Mouse (Mus musculus) kidney, postnatal 10 days (tissue): ENCODE results near the gene Fam189a2.

Experiments used
- DNase-seq: peaks from one replicate; pipeline ENCODE4 v3.0.0; 2021; ENCODE audit warnings: mixed read lengths

The Fam189a2 gene

GRCm38 (mm10) chr19:24030871-24031556 is at the start of gene Fam189a2:
Gene Fam189a2, minus strand, starts transcription at chr19:24031019.
- peak; percentile 71 for DNase-seq

- no peak for DNase-seq
These were observed 46.8 kb upstream of the Fam189a2 start for GRCm38 (mm10) chr19:24077658-24078057.

DNA sequence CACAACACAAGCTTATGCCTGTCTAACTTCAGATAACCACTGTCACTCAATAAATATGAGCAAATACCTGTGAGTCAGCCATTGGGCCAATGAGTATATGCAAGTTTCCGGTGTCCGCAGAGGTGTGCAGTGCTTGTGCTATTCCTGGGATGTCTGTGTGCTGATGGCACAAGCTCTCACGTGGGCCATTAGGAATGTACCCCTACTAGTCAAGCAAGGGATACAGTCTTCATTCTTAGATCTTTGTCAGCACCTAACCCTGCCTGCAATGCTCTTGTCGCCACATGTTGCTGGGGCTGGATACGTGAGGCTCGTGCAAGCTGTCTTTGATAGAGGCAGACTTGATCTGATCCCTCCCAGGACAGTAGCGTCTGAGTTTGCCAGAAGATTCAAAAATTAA is 45.7 kb upstream of the Fam189a2 start:
- DNase-seq: no peak

GRCm38 (mm10) chr19:24075927-24076326 is 45.1 kb upstream of the Fam189a2 start:
- DNase-seq: no peak

- no peak for DNase-seq
These were observed 42.3 kb upstream of the Fam189a2 start for GRCm38 (mm10) chr19:24073155-24073554.

- no peak for DNase-seq
These were observed 33.6 kb upstream of the Fam189a2 start for GRCm38 (mm10) chr19:24064348-24064895.

- DNase-seq: no peak
These were observed 32.8 kb upstream of the Fam189a2 start for GRCm38 (mm10) chr19:24063585-24063984.

- DNase-seq: no peak
These were observed 28.0 kb upstream of the Fam189a2 start for GRCm38 (mm10) chr19:24058851-24059250.

DNA sequence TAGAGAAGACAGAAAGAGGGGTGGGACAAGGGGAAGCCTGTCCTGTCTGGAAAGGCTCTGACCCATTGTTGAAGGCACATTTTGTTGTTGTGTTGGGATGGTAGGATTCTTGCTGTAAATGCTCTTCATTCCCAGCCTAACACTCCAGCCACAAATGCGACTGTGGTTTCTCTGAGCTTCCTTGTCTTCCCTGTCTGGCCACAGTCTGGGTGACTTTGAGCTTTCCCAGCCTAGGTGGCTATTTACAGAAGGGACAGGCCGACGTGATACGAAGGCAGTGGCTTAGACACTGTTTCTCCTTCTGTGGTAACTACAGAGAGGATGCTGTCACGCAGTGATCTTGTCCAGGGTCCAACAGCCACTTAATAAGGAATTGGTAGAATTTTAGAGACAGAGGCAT is 27.2 kb upstream of the Fam189a2 start:
- no peak for DNase-seq

DNA sequence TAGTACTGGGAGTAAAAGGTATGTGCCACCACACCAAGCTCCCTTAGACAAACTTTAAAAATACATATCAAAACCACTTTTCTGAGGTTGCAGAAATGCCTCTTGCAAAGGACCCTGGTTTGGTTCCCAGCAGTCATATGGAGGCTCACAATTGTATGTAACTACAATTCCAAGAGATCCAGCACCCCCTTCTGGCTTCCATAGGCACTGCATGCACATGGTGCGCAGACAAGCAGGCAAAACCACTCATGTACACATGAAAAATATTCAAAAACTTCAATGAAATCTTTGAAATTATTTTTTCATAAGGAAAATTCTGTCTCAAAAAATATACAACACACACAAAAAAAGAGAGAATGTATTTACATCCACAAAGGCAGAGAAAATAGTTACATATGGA is 26.1 kb upstream of the Fam189a2 start:
- no peak for DNase-seq

DNA sequence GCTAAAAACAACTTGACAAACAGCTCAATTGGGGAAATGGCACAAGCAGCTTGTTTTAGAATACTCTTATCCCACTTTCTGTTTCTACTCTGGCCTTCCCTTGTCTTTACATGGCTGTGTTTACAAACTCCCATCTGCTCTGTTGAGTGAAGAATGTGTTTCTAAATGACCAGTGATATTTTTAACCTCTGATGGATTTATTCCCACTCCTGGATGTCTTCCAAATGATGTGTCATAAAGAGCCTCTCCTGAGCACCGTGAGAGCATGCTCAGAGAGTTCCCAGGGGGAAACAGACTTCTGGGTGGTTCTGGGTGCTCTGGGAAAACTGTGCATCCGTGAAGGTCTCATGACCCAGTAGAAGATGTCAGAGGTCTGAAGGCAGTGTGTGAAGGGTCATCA is 24.1 kb upstream of the Fam189a2 start:
- no peak for DNase-seq

GRCm38 (mm10) chr19:24054265-24054664 is 23.4 kb upstream of the Fam189a2 start:
- DNase-seq: peak; percentile 35

GRCm38 (mm10) chr19:24050514-24050913 is 19.7 kb upstream of the Fam189a2 start:
- DNase-seq: no peak

GRCm38 (mm10) chr19:24049329-24049728 is 18.5 kb upstream of the Fam189a2 start:
- no peak for DNase-seq

DNA sequence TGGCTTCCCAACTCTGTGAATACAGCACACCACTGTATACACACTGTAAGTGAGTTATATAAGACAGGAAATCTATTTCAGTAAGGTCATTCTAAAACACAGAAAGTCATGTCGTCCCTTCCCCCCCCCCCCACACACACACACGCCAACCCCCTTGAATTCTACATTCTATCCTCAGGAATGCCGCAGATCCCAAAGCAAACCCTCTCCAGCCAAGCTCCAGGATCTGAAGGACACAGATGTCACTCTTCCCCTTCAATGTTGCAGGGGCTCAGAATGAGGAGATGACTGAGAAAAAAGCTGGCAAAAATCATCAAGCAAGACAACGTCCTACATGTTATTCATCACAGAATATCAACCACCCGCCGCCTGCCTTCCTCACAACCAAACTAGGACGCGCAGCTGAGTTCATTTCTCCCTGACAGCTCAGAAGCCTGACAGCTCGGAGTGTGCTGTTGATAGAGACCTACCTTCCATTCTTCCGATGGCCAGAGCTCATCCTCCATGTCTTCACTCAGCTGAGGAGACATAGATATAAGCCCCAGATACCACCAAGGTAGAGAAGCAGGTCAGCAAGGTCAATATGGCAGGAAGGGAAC is 15.7 kb upstream of the Fam189a2 start:
- DNase-seq: no peak

DNA sequence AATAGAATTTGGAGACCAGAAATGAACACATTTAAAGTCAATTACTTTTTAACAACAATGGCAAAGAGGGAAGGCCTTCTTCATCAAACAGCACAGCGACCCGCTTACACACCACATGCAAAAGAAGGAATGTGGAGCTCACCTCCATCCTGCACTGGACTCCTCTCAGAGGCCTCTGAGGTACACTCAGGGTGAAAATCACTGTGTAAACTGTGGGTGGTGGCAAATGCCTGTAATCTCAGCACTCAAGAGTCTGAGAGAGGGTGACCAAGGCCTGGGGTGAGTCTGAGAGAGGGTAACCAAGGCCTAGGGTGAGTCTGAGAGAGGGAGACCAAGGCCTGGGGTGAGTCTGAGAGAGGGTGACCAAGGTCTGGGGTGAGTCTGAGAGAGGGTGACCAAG is 11.6 kb upstream of the Fam189a2 start:
- no peak for DNase-seq

DNA sequence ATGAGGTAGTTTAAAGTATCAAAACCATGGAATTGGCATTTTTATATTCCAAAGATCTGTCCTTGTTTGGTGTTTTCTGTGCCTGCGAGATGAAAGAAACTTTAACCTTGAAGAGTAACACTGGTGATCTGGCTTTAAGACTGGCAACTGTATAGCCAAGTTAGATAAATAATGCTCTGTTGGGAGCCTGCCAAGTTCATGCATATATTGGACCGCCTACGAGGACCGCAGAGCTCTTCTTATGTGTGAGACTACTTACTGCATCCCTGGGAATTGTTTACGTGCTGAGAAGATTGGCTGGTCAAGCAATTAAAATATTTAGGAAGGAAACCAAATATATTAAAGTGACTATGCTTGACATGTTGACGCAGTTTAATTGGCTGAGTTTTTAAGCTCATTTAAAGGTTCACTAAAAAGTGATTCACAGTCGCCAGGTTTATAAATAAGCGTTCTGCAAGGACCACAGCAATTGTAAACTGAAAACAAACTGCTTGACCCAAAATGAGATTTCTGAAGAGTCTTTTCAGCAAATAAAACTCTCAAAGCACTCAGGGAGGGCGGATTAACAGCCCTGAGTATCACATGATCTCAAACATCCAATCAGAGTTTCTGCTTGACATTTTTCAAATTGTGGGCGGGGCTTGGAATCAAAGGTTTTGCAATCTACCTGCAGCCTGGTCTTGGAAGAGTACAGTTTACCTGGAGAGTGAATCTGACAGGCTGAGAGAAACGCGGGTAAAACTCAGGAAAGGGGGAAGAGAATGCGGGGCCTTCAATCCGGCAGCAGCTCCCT is 8.4 kb upstream of the Fam189a2 start:
- peak; percentile 19 for DNase-seq

DNA sequence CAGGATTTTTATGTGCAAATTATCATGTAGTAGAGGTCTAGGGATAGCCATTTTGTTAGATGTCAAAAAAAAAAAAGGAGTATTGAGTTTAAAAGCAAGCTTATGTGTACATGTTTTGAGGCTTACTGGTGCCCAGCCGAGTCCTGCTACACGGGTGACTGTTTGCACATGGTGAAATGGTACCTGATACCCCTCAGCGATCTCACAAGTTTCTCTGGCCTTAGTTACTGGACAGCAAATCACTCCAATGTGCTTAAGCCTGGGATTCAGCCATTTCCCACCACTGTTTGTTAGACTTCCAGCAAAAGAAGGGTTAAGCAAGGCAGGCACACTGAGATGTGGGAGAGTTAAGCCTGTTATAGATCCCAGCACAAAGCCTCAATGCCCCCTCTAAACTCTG is 3.5 kb upstream of the Fam189a2 start:
- DNase-seq: no peak

- no peak for DNase-seq
These were observed 1.9 kb upstream of the Fam189a2 start for GRCm38 (mm10) chr19:24032654-24033236.

- peak; percentile 55 for DNase-seq
These were observed 328 bp downstream of the Fam189a2 start for GRCm38 (mm10) chr19:24030511-24030870.

- DNase-seq: peak; percentile 65
These were observed 956 bp downstream of the Fam189a2 start for GRCm38 (mm10) chr19:24029616-24030510.

DNA sequence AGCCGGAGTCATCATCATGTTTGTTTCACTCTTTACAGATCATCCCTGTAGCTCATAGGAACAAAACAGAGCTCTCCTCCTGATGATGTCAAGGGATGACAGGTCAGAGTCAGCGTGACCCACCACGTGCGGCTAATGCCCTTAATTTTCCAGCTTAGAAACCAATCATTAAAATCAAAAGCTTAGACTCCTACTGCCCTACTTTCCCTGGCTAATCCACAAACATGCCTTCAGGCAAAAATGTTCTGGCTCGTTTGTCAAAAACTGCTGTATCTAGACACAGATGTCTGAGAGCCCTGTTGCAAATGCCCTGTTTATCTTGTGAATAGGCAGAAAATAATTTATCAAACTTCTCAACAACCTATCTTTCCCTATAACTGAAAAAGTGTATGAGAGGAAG is 4.9 kb downstream of the Fam189a2 start:
- DNase-seq: no peak
